Comparison of ENCODE assay signal across 8 mouse cellular contexts in the genomic region with DNA sequence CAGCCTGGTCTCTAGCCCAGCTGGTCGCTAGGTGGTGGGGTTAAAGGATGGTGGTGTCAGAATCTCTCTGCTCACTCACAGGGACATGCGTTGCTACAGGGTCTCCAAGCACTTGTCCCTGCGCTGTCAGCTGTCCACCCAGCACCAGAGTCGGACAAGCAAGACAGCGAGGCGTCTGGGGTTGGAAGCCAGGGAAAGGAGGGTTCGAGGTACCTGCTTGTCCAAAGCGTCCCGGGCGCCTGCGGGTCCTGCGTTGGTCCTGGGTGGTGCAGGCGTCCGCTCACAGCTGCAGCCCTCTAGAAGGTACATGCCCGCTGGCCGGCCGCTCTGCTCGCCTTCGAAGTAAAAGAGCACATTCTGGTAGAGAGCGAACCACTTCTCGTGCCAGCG. TPM values are rescaled to one million over a fixed set of nuclear protein-coding genes. Genes with fewer than 3 reads are reported as not detected.
A peak's percentile ranks its signal among the peaks of the same experiment; 100 is the strongest.
DNase-seq lines count a peak whose midpoint lies in the region; ATAC-seq and TF ChIP-seq lines count a peak whose summit lies in the region.

No protein-coding gene starts in this region.

- peak overlapping the region; percentile 70 for H3K4me2 ChIP-seq in hindbrain, embryonic 16.5 days (ENCODE audit: low read length)
- H3K4me2 ChIP-seq in liver, embryonic 12.5 days, result peak overlapping the region; percentile 70

- DNase-seq in frontal cortex, adult 2 months (ENCODE audit: extremely low spot score in 1 of 2, low spot score in 1 of 2), result no peak
- DNase-seq in right cerebral cortex, adult 2 months (ENCODE audit: low spot score in 2 of 2), result peak; percentile 24 to 48

- no peak overlapping the region for H3K27ac ChIP-seq in ES-Bruce4 (ENCODE audit: insufficient read depth, low read length)
- H3K27ac ChIP-seq in embryonic fibroblast, embryonic 13.5 days (ENCODE audit: insufficient read depth, low read length), result no peak overlapping the region
- peak overlapping the region; percentile 59; the same call in 1 of the 2 replicates for H3K27ac ChIP-seq in hindbrain, embryonic 16.5 days (ENCODE audit: low read depth, low read length)
- no peak overlapping the region for H3K27ac ChIP-seq in liver, embryonic 12.5 days

- TF ChIP-seq POLR2A in ES-Bruce4 (IDR thresholded peaks at IDR 0.05; ENCODE audit: insufficient read depth, low read length), result no peak
- no peak for TF ChIP-seq POLR2A in embryonic fibroblast, embryonic 13.5 days (IDR thresholded peaks at IDR 0.05; ENCODE audit: low read depth, low read length)

- no peaks in the 10 kb centered on the region for H3K36me3 ChIP-seq in ES-Bruce4 (ENCODE audit: control insufficient read depth, insufficient read depth, low read length, poor library complexity, severe bottlenecking)
- no peaks in the 10 kb centered on the region for H3K36me3 ChIP-seq in hindbrain, embryonic 16.5 days (ENCODE audit: control insufficient read depth, insufficient read depth, low read length)
- H3K36me3 ChIP-seq in liver, embryonic 12.5 days, result no peaks in the 10 kb centered on the region

- TF ChIP-seq EP300 in ES-Bruce4 (IDR thresholded peaks at IDR 0.05; ENCODE audit: insufficient read depth, low read depth, low read length), result no peak

- no peaks in the 10 kb centered on the region for H3K4me1 ChIP-seq in ES-Bruce4 (ENCODE audit: control insufficient read depth, insufficient read depth, low read length)
- H3K4me1 ChIP-seq in embryonic fibroblast, embryonic 13.5 days (ENCODE audit: control insufficient read depth, insufficient read depth, low read length), result no peaks in the 10 kb centered on the region
- peaks cover 9% of the 10 kb centered on the region; the same call in 1 of the 2 replicates for H3K4me1 ChIP-seq in hindbrain, embryonic 16.5 days (ENCODE audit: control insufficient read depth, insufficient read depth, low read depth, low read length)
- H3K4me1 ChIP-seq in liver, embryonic 12.5 days, result no peaks in the 10 kb centered on the region

- peak; percentile 3; the same call in 1 of the 2 replicates for ATAC-seq in frontal cortex, adult (ENCODE audit: low TSS enrichment)
- ATAC-seq in hindbrain, embryonic 16.5 days, result peak; percentile 61
- no peak for ATAC-seq in liver, embryonic 12.5 days
- no peak for ATAC-seq in monocyte, adult 5-6 weeks (replicated peaks; ENCODE audit: insufficient number of reproducible peaks, low FRiP score, low TSS enrichment, poor library complexity, severe bottlenecking)

- TF ChIP-seq CTCF in ES-Bruce4 (IDR thresholded peaks at IDR 0.05; ENCODE audit: low read depth, low read length), result no peak
- no peak for TF ChIP-seq CTCF in embryonic fibroblast, embryonic 13.5 days (IDR thresholded peaks at IDR 0.05; ENCODE audit: borderline replicate concordance, insufficient read depth, low read length)

- no peak overlapping the region for H3K9ac ChIP-seq in ES-Bruce4 (ENCODE audit: low read depth, poor library complexity, severe bottlenecking)
- H3K9ac ChIP-seq in hindbrain, embryonic 16.5 days (ENCODE audit: low read depth, low read length), result peak overlapping the region; percentile 66
- H3K9ac ChIP-seq in liver, embryonic 12.5 days, result no peak overlapping the region

- H3K4me3 ChIP-seq in ES-Bruce4 (ENCODE audit: low read depth, low read length), result peak overlapping the region; percentile 74
- H3K4me3 ChIP-seq in embryonic fibroblast, embryonic 13.5 days (ENCODE audit: insufficient read depth, low read length), result peak overlapping the region; percentile 25
- peak overlapping the region; percentile 56 for H3K4me3 ChIP-seq in hindbrain, embryonic 16.5 days (ENCODE audit: low read length)
- peak overlapping the region; percentile 44 for H3K4me3 ChIP-seq in liver, embryonic 12.5 days

- H3K27me3 ChIP-seq in ES-Bruce4 (ENCODE audit: control insufficient read depth, insufficient read depth, low read length, poor library complexity, severe bottlenecking), result peaks cover 8% of the 10 kb centered on the region
- H3K27me3 ChIP-seq in hindbrain, embryonic 16.5 days (replicated peaks; ENCODE audit: control insufficient read depth, insufficient read depth, low read length), result no peaks in the 10 kb centered on the region; the same call in 1 of the 2 replicates
- peaks cover 32% of the 10 kb centered on the region for H3K27me3 ChIP-seq in liver, embryonic 12.5 days (replicated peaks)

- 11% methylated on average over 18 of the region's 22 CpGs for WGBS in hindbrain, embryonic 16.5 days
- WGBS in liver, embryonic 12.5 days (ENCODE audit: insufficient replicate concordance), result 16% methylated on average over 22 of the region's 22 CpGs

- H3K9me3 ChIP-seq in ES-Bruce4 (replicated peaks; ENCODE audit: control insufficient read depth, insufficient read depth, low read length, poor library complexity, severe bottlenecking), result no peaks in the 10 kb centered on the region
- H3K9me3 ChIP-seq in hindbrain, embryonic 16.5 days (ENCODE audit: control insufficient read depth, low read length), result no peaks in the 10 kb centered on the region
- no peaks in the 10 kb centered on the region for H3K9me3 ChIP-seq in liver, embryonic 12.5 days (replicated peaks)

RNA-seq across cellular contexts. Expression of a gene that starts 0.5 kb away (rescaled TPM):
- 73.7 and 83.8 TPM in 2 replicates for polyA plus RNA-seq in frontal cortex, adult 2 months (2012; rRNA removed)
- polyA plus RNA-seq in ES-Bruce4 (2011; ENCODE audit: insufficient read depth, insufficient read length, low read depth, missing spikeins), result not detected in 2 replicates
- 0.11 TPM in 1 of 2 replicates, not detected in the other for polyA plus RNA-seq in embryonic fibroblast, embryonic 13.5 days (2011; ENCODE audit: insufficient read length, low read depth, missing spikeins)
- 10.3 and 11.8 TPM in 2 replicates for polyA plus RNA-seq in hindbrain, embryonic 16.5 days (2015; fragmentation: Nextera tagmentation; extraction: Ambion mirVana)
- 0.19 and 0.24 TPM in 2 replicates for polyA plus RNA-seq in liver, embryonic 12.5 days (2016; fragmentation: Nextera tagmentation; extraction: Ambion mirVana)
- 4.1 to 10.9 TPM (median 5.1 TPM) in 3 replicates for total RNA-seq in monocyte, adult 5-6 weeks (2017)

Comparison
In these comparisons a context has a peak if more than half of its experiments do, and no peak if none do; other contexts are left out.
1. ATAC-seq: peak in frontal cortex, adult (single experiment) and hindbrain, embryonic 16.5 days (single experiment); none in liver, embryonic 12.5 days (single experiment) and monocyte, adult 5-6 weeks (single experiment).
2. DNase-seq: peak in right cerebral cortex, adult 2 months (2 of 2); none in frontal cortex, adult 2 months (0 of 2).
3. Peak in every context shown above with its lines, with median percentiles within 50 percentile points of each other: H3K4me3 ChIP-seq.